Comparison of ENCODE assay signal across 8 mouse cellular contexts in genomic region chr15:81810671-81811598, GRCm38 (mm10). TPM values are rescaled to one million over a fixed set of nuclear protein-coding genes. Genes with fewer than 3 reads are reported as not detected.
DNase-seq lines count a peak whose midpoint lies in the region; ATAC-seq and TF ChIP-seq lines count a peak whose summit lies in the region.

No protein-coding gene starts in this region.

- no peaks in the 10 kb centered on the region for H3K9me3 ChIP-seq in E14TG2a.4 (ENCODE audit: low read length)
- no peaks in the 10 kb centered on the region for H3K9me3 ChIP-seq in forebrain, embryonic 12.5 days
- H3K9me3 ChIP-seq in heart, postnatal 0 days (replicated peaks; ENCODE audit: control insufficient read depth, low read length): no peaks in the 10 kb centered on the region
- H3K9me3 ChIP-seq in liver, embryonic 16.5 days (replicated peaks; ENCODE audit: control insufficient read depth, low read length): no peaks in the 10 kb centered on the region
- no peaks in the 10 kb centered on the region for H3K9me3 ChIP-seq in neural tube, embryonic 13.5 days

- peak; percentile 98 for ATAC-seq in forebrain, embryonic 12.5 days (ENCODE audit: low FRiP score)
- ATAC-seq in heart, postnatal 0 days (ENCODE audit: insufficient read depth, low read depth): peak; percentile 92
- peak; percentile 93 for ATAC-seq in liver, embryonic 16.5 days (ENCODE audit: low read depth)
- peak; percentile 99 for ATAC-seq in neural tube, embryonic 13.5 days (ENCODE audit: low read depth)

- H3K4me2 ChIP-seq in forebrain, embryonic 12.5 days: peak overlapping the region; percentile 88
- H3K4me2 ChIP-seq in heart, postnatal 0 days (ENCODE audit: low read depth, low read length): peak overlapping the region; percentile 88
- peak overlapping the region; percentile 97 for H3K4me2 ChIP-seq in liver, embryonic 16.5 days (ENCODE audit: low read depth, low read length)
- peak overlapping the region; percentile 79 for H3K4me2 ChIP-seq in neural tube, embryonic 13.5 days

- peaks cover 37% of the 10 kb centered on the region for H3K4me1 ChIP-seq in E14TG2a.4 (replicated peaks; ENCODE audit: low read depth, low read length)
- peaks cover 42% of the 10 kb centered on the region for H3K4me1 ChIP-seq in forebrain, embryonic 12.5 days
- peaks cover 36% of the 10 kb centered on the region for H3K4me1 ChIP-seq in heart, postnatal 0 days (ENCODE audit: control insufficient read depth, insufficient read depth)
- H3K4me1 ChIP-seq in liver, embryonic 16.5 days (ENCODE audit: control insufficient read depth, low read depth, low read length): peaks cover 21% of the 10 kb centered on the region
- peaks cover 49% of the 10 kb centered on the region for H3K4me1 ChIP-seq in neural tube, embryonic 13.5 days (replicated peaks)
- peaks cover 15% of the 10 kb centered on the region for H3K4me1 ChIP-seq in testis, adult 2 months (ENCODE audit: control insufficient read depth, insufficient read depth, low read length)

- peak; percentile 95 for DNase-seq in c-Kit-positive CD71-positive TER-119-positive erythroid progenitor cells, embryonic 14.5 days (ENCODE audit: low spot score)
- peak; percentile 98 for DNase-seq in heart, postnatal 0 days (ENCODE audit: low spot score)
- DNase-seq in kidney, postnatal 4 days: peak; percentile 99 to 100

- peak; percentile 79 for TF ChIP-seq EP300 in heart, postnatal 0 days (IDR thresholded peaks at IDR 0.05; ENCODE audit: low read depth)

- peaks cover 8% of the 10 kb centered on the region for H3K27me3 ChIP-seq in E14TG2a.4 (ENCODE audit: insufficient read depth, low read length)
- no peaks in the 10 kb centered on the region for H3K27me3 ChIP-seq in forebrain, embryonic 12.5 days
- H3K27me3 ChIP-seq in heart, postnatal 0 days (ENCODE audit: control insufficient read depth, insufficient read depth, low read length): no peaks in the 10 kb centered on the region
- H3K27me3 ChIP-seq in liver, embryonic 16.5 days (ENCODE audit: control insufficient read depth, insufficient read depth, low read depth, low read length): no peaks in the 10 kb centered on the region
- no peaks in the 10 kb centered on the region for H3K27me3 ChIP-seq in neural tube, embryonic 13.5 days
- H3K27me3 ChIP-seq in testis, adult 2 months (ENCODE audit: control insufficient read depth, insufficient read depth, low read length): no peaks in the 10 kb centered on the region

- H3K36me3 ChIP-seq in E14TG2a.4 (ENCODE audit: insufficient read depth, low read length): peaks cover 16% of the 10 kb centered on the region
- H3K36me3 ChIP-seq in forebrain, embryonic 12.5 days (replicated peaks): peaks cover 11% of the 10 kb centered on the region
- H3K36me3 ChIP-seq in heart, postnatal 0 days (replicated peaks; ENCODE audit: control insufficient read depth, insufficient read depth, low read length): peaks cover 10% of the 10 kb centered on the region; the same call in 1 of the 2 replicates
- H3K36me3 ChIP-seq in liver, embryonic 16.5 days (ENCODE audit: control insufficient read depth, insufficient read depth): no peaks in the 10 kb centered on the region
- peaks cover 12% of the 10 kb centered on the region for H3K36me3 ChIP-seq in neural tube, embryonic 13.5 days
- no peaks in the 10 kb centered on the region; the same call in 1 of the 2 replicates for H3K36me3 ChIP-seq in testis, adult 2 months (ENCODE audit: control insufficient read depth, insufficient read depth, low read length)

- H3K4me3 ChIP-seq in E14TG2a.4 (replicated peaks; ENCODE audit: low read length): peak overlapping the region; percentile 86
- peak overlapping the region; percentile 62 for H3K4me3 ChIP-seq in forebrain, embryonic 12.5 days (replicated peaks)
- peak overlapping the region; percentile 82 for H3K4me3 ChIP-seq in heart, postnatal 0 days (ENCODE audit: low read depth, low read length)
- peak overlapping the region; percentile 74 for H3K4me3 ChIP-seq in liver, embryonic 16.5 days (ENCODE audit: low read depth, low read length)
- peak overlapping the region; percentile 56 for H3K4me3 ChIP-seq in neural tube, embryonic 13.5 days
- H3K4me3 ChIP-seq in testis, adult 2 months (ENCODE audit: control insufficient read depth, low read depth, low read length): peak overlapping the region; percentile 89

- peak; percentile 78 for TF ChIP-seq POLR2A in testis, adult 2 months (IDR thresholded peaks at IDR 0.05; ENCODE audit: control insufficient read depth, low read depth, low read length)

- peak overlapping the region; percentile 85 for H3K27ac ChIP-seq in forebrain, embryonic 12.5 days
- peak overlapping the region; percentile 98 for H3K27ac ChIP-seq in heart, postnatal 0 days (ENCODE audit: low read depth)
- H3K27ac ChIP-seq in liver, embryonic 16.5 days (ENCODE audit: low read length): peak overlapping the region; percentile 79
- H3K27ac ChIP-seq in neural tube, embryonic 13.5 days (replicated peaks): peak overlapping the region; percentile 86
- H3K27ac ChIP-seq in testis, adult 2 months (ENCODE audit: control insufficient read depth, insufficient read depth, low read depth, low read length): peak overlapping the region; percentile 98

- no peak for TF ChIP-seq CTCF in E14TG2a.4 (conservative IDR thresholded peaks at IDR 0.05; ENCODE audit: low read length)
- no peak for TF ChIP-seq CTCF in heart, postnatal 0 days (IDR thresholded peaks at IDR 0.05; ENCODE audit: low read depth)
- TF ChIP-seq CTCF in testis, adult 2 months (IDR thresholded peaks at IDR 0.05; ENCODE audit: control insufficient read depth, insufficient read depth, insufficient replicate concordance, low read depth, low read length): 0 out of 2 replicates have a peak, but pooled peaks have one; percentile 0

- under 1% methylated on average over 88 of the region's 89 CpGs for WGBS in forebrain, embryonic 12.5 days
- under 1% methylated on average over 82 of the region's 89 CpGs for WGBS in heart, postnatal 0 days
- under 1% methylated on average over 87 of the region's 89 CpGs for WGBS in liver, embryonic 16.5 days (ENCODE audit: insufficient replicate concordance)
- under 1% methylated on average over 87 of the region's 89 CpGs for whole genome bisulfite sequencing in neural tube, embryonic 13.5 days

- H3K9ac ChIP-seq in forebrain, embryonic 12.5 days: peak overlapping the region; percentile 83
- peak overlapping the region; percentile 82 for H3K9ac ChIP-seq in heart, postnatal 0 days (replicated peaks; ENCODE audit: low read depth, low read length)
- peak overlapping the region; percentile 64 for H3K9ac ChIP-seq in liver, embryonic 16.5 days (ENCODE audit: low read depth, low read length)
- H3K9ac ChIP-seq in neural tube, embryonic 13.5 days: peak overlapping the region; percentile 82

RNA-seq across cellular contexts. Expression of gene Tef, which starts 8.7 kb away (rescaled TPM):
- polyA plus RNA-seq in forebrain, embryonic 12.5 days (2016; fragmentation: Nextera tagmentation; extraction: Ambion mirVana): 25.8 and 27.2 TPM in 2 replicates
- 41.5 and 58.7 TPM in 2 replicates for total RNA-seq in heart, postnatal 0 days (2014; rRNA removed; ENCODE audit: low replicate concordance)
- 27.8 and 30.3 TPM in 2 replicates for polyA plus RNA-seq in heart, postnatal 0 days (2015; fragmentation: Nextera tagmentation; extraction: Ambion mirVana)
- polyA plus RNA-seq in liver, embryonic 16.5 days (2015; fragmentation: Nextera tagmentation; extraction: Ambion mirVana): 6.3 and 9.2 TPM in 2 replicates
- 20.6 and 21.4 TPM in 2 replicates for polyA plus RNA-seq in neural tube, embryonic 13.5 days (2015; fragmentation: Nextera tagmentation; extraction: Ambion mirVana)
- polyA plus RNA-seq in testis, adult 2 months (2012; rRNA removed): 36.1 and 38.9 TPM in 2 replicates

RNA-seq across cellular contexts. Expression of gene Tob2, which starts 47.7 kb away (rescaled TPM):
- 24.4 and 24.8 TPM in 2 replicates for polyA plus RNA-seq in forebrain, embryonic 12.5 days (2016; fragmentation: Nextera tagmentation; extraction: Ambion mirVana)
- total RNA-seq in heart, postnatal 0 days (2014; rRNA removed; ENCODE audit: low replicate concordance): 19.2 and 75.8 TPM in 2 replicates
- polyA plus RNA-seq in heart, postnatal 0 days (2015; fragmentation: Nextera tagmentation; extraction: Ambion mirVana): 16.0 and 18.2 TPM in 2 replicates
- 11.7 and 14.9 TPM in 2 replicates for polyA plus RNA-seq in liver, embryonic 16.5 days (2015; fragmentation: Nextera tagmentation; extraction: Ambion mirVana)
- polyA plus RNA-seq in neural tube, embryonic 13.5 days (2015; fragmentation: Nextera tagmentation; extraction: Ambion mirVana): 13.5 and 16.5 TPM in 2 replicates
- 7.3 and 8.0 TPM in 2 replicates for polyA plus RNA-seq in testis, adult 2 months (2012; rRNA removed)

Comparison
In these comparisons a context has a peak if more than half of its experiments do, and no peak if none do; other contexts are left out.
1. Peak in every context shown above with its lines: DNase-seq, ATAC-seq, H3K4me3 ChIP-seq and H3K27ac ChIP-seq.